Mouse (Mus musculus) left cerebral cortex, adult 18-20 months (tissue): ENCODE data around the gene Nlrc5. TPM values are rescaled to one million over a fixed set of nuclear protein-coding genes. Genes with fewer than 3 reads are reported as not detected.
A peak's percentile ranks its signal among the peaks of the same experiment; 100 is the strongest.

ENCODE experiments used
- DNase-seq, 2 experiments: peaks; one replicate each; pipeline ENCODE4 v3.0.0; 2021 to 2022; ENCODE audit warnings: low spot score in 2 of 2, mixed read lengths in 1 of 2
- total RNA-seq, 2 experiments: library from RNA; stranded (reverse); gene quantifications; 2 replicates each; pipeline ENCODE4 v1.2.3; 2021

The Nlrc5 gene
- total RNA-seq, 2 experiments from 2014 or later = 1.4 to 1.5 TPM

DNA sequence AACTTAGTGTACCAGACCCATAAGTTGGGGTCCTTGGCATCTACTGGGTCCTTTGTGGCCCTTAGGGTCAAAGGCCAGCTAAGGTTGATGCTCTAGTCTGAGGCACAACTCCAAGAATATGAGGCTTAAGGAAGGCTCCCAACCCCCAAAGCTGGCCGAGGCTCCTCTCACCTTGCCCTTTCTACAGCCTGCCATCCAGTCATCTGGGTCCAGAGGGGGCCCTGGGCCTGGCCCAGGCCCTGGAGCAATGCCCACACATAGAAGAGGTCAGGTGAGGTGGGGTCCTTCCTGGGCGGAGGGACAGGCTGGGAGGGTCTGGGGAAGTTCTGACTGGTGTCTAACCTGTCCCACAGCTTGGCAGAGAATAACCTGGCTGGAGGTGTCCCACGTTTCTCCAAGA lies 88.3 kb downstream of the Nlrc5 start:
- DNase-seq = no peak

- DNase-seq = no peak
Observed at GRCm38 (mm10) chr8:94524554-94524953, 90.4 kb downstream of the Nlrc5 start.

- DNase-seq = no peak
Observed at GRCm38 (mm10) chr8:94527178-94527577, 93.0 kb downstream of the Nlrc5 start.

DNA sequence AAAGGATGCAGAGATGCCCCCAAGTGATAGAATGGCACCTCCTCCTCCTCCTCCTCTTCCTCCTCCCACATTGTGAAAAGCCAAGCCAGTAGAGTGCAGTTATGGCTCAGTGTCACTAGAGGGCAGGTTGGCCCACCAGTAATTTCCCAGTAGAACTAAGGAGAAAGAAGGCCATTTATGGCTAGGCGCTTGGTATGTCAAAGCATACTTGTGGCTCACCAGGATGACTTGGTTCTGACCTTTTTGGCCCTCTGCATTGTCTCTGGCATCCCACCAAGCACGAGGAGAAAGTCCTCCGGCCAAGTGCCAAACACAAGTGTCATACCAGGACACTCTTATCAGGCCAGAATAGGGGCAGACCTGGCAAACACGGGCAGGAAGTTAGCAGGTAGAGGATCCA lies 94.1 kb downstream of the Nlrc5 start:
- DNase-seq = peak; percentile 44 to 63

- no peak for DNase-seq
Observed at GRCm38 (mm10) chr8:94529875-94530274, 95.7 kb downstream of the Nlrc5 start.

- DNase-seq = no peak
Observed at GRCm38 (mm10) chr8:94530643-94531042, 96.5 kb downstream of the Nlrc5 start.

DNA sequence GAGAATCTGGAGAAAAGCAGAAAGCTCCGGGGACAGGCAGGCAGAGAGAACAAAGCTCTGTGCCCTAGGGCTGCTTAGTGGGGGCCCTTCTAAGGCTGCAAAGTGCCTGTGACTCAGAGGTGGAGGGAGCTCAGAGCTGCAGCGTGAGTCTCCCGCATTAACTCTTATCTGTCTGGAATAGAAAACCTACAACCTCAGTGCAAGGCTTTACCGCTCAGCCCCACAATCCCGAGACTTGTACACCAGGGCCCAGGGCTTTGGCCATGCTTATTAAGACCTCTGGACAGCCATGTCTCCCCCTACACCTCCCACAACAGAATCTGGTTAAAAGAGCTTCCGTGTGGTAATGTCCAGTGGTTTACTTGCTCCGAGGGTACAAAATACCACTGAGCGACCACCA lies 97.8 kb downstream of the Nlrc5 start:
- DNase-seq = no peak

DNA sequence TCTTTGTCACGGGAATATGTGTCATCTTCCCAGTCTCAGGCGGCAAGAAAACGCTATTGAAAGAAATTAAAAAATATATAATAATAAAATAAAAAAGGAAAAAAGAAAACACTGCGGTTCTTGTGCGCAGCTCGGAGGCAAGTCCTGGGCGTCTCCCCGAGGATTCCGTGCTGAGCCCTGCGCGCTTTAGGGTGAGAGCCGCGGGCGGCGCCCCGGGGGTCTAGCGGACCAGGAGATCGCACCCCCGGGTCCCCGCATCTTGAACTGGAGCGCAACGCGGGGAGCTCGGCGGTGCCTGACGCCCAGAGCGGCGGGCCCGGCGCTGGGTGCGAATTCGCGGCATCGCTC lies 98.3 kb downstream of the Nlrc5 start:
- DNase-seq = no peak

- DNase-seq = peak in 1 of 2 experiments; percentile 47
Observed at GRCm38 (mm10) chr8:94532873-94533671, 98.9 kb downstream of the Nlrc5 start, which contains the start of gene Cpne2. Gene Cpne2, plus strand, starts transcription at chr8:94532990.

DNA sequence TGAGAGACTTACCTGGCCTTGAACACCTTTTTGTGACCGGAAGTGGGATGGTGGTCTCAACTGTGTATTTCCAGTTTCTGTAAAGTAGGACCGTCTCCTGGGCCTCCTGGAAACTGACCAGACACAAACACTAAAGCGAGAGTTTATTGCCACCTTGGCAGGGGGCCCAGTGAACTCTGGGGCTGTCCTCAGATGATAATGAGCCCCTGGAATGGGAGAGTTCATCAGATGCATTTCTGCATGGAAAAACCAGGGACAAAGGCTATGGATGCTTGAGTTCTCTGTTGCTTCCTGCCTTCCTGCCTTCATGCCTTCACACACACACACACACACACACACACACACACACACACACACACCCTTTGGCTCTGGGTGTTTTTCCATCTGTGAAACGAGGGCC lies 100.5 kb downstream of the Nlrc5 start:
- no peak for DNase-seq

GRCm38 (mm10) chr8:94535631-94536030 lies 101.5 kb downstream of the Nlrc5 start:
- DNase-seq = no peak

DNA sequence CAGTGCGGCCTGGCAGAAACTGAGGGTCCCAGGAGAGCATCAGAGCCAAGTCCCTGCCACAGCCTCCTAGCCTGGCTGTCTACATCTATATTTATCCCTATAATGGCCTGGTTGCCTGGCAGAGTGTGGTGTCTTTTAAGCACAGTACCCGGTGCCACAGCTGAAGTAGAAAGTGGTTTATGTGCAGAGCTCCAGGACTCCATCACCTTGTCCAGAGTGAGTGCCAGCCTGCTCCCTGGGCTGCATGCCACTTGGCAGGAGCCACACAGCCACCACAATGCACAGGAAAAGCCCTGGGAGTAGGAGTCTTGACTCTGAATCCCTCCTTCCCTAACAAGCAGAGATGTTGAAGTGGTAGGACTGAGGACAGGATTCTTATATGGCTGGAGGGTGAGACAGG lies 103.3 kb downstream of the Nlrc5 start:
- DNase-seq = no peak

DNA sequence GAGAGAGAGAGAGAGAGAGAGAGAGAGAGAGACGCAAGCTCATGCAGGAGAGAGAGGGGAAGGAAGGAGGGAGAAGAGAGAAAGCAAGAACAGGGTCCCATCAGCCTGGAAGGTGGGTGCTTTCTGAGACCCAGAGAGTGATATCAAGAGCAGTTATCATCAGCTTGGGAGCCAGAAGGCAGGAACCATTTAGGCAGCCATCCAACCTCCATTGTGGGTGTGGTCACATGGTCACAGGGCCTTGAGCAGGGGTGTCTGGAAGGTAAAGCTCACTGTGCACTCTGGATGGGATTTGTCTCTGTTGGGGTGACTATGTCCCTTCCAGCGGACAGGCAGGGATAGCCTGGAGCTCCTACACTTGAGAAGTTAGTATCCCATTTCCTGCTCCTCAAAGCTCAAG lies 105.9 kb downstream of the Nlrc5 start:
- DNase-seq = no peak

DNA sequence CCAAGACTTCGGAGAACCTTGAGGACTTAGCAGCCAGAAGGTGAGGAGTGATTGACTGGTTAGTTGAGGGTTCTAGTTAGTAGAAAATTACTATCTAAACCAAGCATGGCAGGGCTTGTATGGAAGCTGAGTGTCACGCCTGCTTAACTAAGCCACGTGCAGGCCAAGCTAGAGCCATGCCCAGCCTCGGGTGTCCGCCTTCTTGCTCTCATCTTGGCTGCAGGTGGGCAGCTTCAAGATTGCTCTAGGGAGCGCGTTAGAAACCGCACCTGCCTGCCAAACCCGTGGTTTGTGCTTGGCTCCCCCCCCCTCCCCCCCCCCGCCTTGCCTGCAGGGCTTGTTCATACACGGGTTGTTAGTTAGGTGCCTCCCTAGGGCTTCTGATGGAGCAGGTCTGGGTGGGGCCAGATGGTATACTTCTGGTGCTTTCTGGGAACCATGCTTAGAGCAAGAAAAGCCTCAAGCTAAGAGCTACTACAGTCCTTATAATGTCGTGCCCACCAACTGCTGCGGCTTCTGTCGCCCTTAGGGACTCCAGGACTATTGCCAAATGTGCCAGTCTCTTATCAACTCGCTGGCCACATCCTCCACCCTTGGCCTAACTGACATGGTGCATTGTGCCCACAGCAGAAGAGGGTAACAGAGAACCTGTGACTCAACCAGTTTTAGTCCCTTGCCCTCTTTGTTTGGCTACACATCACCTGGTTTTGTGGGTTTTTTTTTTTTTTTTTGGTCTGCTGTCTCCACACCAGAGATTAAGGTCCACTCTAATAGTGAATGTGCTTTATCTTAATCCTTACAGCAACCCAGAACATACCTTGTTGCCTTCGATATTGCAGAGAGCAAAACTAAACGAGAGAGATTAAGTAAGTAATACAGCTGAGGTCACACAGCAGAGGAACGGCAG lies 107.0 kb downstream of the Nlrc5 start:
- no peak for DNase-seq

- no peak for DNase-seq
Observed at GRCm38 (mm10) chr8:94543981-94544380, 109.8 kb downstream of the Nlrc5 start.

- no peak for DNase-seq
Observed at GRCm38 (mm10) chr8:94549041-94549440, 114.9 kb downstream of the Nlrc5 start.

- no peak for DNase-seq
Observed at GRCm38 (mm10) chr8:94549482-94549881, 115.3 kb downstream of the Nlrc5 start.

DNA sequence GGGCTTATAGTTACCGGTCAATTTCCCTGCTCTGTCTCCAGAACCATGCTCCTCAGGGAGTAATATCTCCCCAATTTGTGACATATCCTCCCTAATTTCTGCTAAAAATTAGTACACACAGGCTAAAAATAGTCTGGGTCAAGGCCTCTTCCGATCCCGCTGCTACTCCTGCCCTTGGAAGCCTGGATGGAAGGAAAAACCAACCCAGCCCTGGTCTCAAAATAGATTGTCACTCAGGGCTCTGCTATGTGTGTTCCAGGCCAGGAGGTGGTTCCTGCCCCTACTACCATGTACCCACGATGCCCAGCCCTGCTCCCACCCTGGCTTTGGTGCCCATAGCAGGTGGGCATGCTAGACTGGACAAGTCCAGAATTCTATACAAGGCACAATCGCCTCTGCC lies 115.8 kb downstream of the Nlrc5 start:
- DNase-seq = no peak

- DNase-seq = peak in 1 of 2 experiments; percentile 43
Observed at GRCm38 (mm10) chr8:94551471-94552422, 117.6 kb downstream of the Nlrc5 start.

GRCm38 (mm10) chr8:94552696-94553095 lies 118.5 kb downstream of the Nlrc5 start:
- no peak for DNase-seq

GRCm38 (mm10) chr8:94557281-94557680 lies 123.1 kb downstream of the Nlrc5 start:
- no peak for DNase-seq
